Mouse (Mus musculus) megakaryocyte-erythroid progenitor cell, adult 5-6 weeks (primary cell): ENCODE measurements at regions not wholly inside any gene's neighbourhood (a gene's known extent, or its start where the extent isn't known, plus 50 kb on each side); places are given as distances from the start of the nearest gene placed in this dataset.

Experiments
- ATAC-seq: replicated peaks from 2 replicates; pipeline ENCODE4 v1.8.0; 2016; ENCODE audit warnings: mild to moderate bottlenecking, inconsistent platforms; ENCODE audit not compliant: severe bottlenecking, poor library complexity, low FRiP score, low TSS enrichment

- ATAC-seq = no peak
These were observed 197.8 kb downstream of the Hs3st1 start for GRCm38 (mm10) chr5:39557376-39558001.

GRCm38 (mm10) chr5:39537044-39537443, 218.2 kb downstream of the Hs3st1 start:
- ATAC-seq = no peak

GRCm38 (mm10) chr5:39536351-39536750, 218.9 kb downstream of the Hs3st1 start:
- no peak for ATAC-seq

- no peak for ATAC-seq
These were observed 245.0 kb downstream of the Hs3st1 start for GRCm38 (mm10) chr5:39510246-39510645.

- no peak for ATAC-seq
These were observed 272.5 kb downstream of the Hs3st1 start for GRCm38 (mm10) chr5:39482756-39483155.

GRCm38 (mm10) chr5:39458116-39458525, 297.2 kb downstream of the Hs3st1 start:
- no peak for ATAC-seq

GRCm38 (mm10) chr5:39453706-39454105, 301.6 kb downstream of the Hs3st1 start:
- no peak for ATAC-seq

- no peak for ATAC-seq
These were observed 314.5 kb downstream of the Hs3st1 start for GRCm38 (mm10) chr5:39440817-39441216.

- ATAC-seq = no peak
These were observed 317.6 kb downstream of the Hs3st1 start for GRCm38 (mm10) chr5:39437463-39438201.

- ATAC-seq = no peak
These were observed 329.2 kb downstream of the Hs3st1 start for GRCm38 (mm10) chr5:39426053-39426452.

- no peak for ATAC-seq
These were observed 331.6 kb downstream of the Hs3st1 start for GRCm38 (mm10) chr5:39423720-39424119.

GRCm38 (mm10) chr5:39418795-39419194, 336.5 kb downstream of the Hs3st1 start:
- no peak for ATAC-seq

GRCm38 (mm10) chr5:39417845-39418154, 337.5 kb downstream of the Hs3st1 start:
- no peak for ATAC-seq

- no peak for ATAC-seq
These were observed 338.0 kb downstream of the Hs3st1 start for GRCm38 (mm10) chr5:39417121-39417844.

- ATAC-seq = no peak
These were observed 338.7 kb downstream of the Hs3st1 start for GRCm38 (mm10) chr5:39416597-39417023.

- no peak for ATAC-seq
These were observed 342.5 kb downstream of the Hs3st1 start for GRCm38 (mm10) chr5:39412756-39413155.

- no peak for ATAC-seq
These were observed 364.8 kb downstream of the Hs3st1 start for GRCm38 (mm10) chr5:39390391-39390987.

GRCm38 (mm10) chr5:39384410-39384809, 370.9 kb downstream of the Hs3st1 start:
- ATAC-seq = no peak

- ATAC-seq = no peak
These were observed 381.1 kb downstream of the Hs3st1 start for GRCm38 (mm10) chr5:39374199-39374598.

- no peak for ATAC-seq
These were observed 406.6 kb downstream of the Hs3st1 start for GRCm38 (mm10) chr5:39348680-39349079.
